Mouse (Mus musculus): Measurements from ENCODE around the gene Col11a2.

DNA sequence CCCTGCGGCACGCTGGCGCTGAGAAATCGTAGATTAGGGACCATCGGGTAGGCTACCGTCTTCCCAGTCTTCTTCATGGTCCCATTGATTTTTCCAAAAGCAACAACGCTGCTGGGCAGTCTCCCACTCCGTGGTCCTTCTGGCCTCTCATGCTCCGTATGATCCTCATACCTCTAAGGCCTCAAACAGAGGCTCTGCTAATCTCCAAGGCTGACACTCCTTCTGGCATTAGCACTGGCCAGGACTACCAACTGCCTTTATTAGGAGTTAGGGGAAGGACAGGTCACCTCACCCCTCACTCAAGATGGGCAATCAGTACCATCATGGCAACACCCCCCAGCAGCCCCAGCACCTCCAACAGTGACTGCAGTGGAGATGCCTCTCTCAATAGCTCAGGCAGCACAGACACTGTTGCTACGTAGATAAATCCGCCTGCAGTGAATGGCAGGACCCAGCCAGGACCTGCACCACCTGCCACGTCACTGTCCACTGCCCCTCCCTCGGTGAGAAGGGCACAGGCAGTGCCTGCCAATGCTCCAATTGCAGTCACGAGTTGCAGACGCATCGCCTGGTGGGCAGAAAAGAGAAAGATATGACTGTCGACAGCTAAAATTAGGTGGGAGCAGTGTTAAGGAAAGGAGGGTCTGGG, 10.6 kb upstream of the Col11a2 start:
- TF ChIP-seq POLR2A (IDR thresholded peaks at IDR 0.05; ENCODE audit: borderline replicate concordance, control insufficient read depth, low read depth, low read length) (no peak), CTCF (IDR thresholded peaks at IDR 0.05; ENCODE audit: control insufficient read depth, insufficient read depth, low read length) (no peak)

Measured in bone marrow, adult 2 months (tissue).